Mouse (Mus musculus): ENCODE measurements at regions not wholly inside any gene's neighbourhood (a gene's known extent, or its start where the extent isn't known, plus 50 kb on each side); places are given as distances from the start of the nearest gene placed in this dataset.
"Not testable (repeated sequence)": the region's sequence is repeated elsewhere in the genome, so short reads cannot be mapped to it uniquely, and the experiment has no call there.

DNA sequence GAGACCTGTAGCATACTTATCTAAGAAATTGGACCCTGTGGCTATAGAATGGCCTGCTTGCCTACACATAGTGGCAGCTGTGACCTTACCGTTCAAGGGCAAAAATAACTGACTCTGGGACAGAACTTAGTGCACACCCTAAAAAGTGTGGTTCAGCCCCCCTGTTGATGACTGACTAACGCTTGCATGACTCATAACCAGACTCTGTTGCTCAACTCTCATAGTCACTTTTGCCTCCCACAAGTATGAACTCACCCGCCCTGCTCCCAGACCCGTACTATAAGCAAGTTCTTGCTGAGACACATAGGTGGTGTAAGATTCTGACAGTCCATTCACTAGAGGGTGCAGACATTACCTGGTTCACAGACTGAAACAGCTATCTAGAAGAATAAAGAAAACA, 424.3 kb upstream of the Cntn5 start:
- Histone ChIP-seq H3K36me3 (ENCODE audit: control insufficient read depth, insufficient read depth, low read length) (no peaks in the 10 kb centered on the region), H3K4me3 (no peak overlapping the region), H3K27me3 (ENCODE audit: control insufficient read depth, insufficient read depth, low read length) (no peaks in the 10 kb centered on the region), H3K27ac (no peak overlapping the region), H3K79me2 (replicated peaks; ENCODE audit: control insufficient read depth, insufficient read depth, low read length) (no peaks in the 10 kb centered on the region), H3K9ac (ENCODE audit: low read depth, low read length) (no peak overlapping the region), H3K4me1 (ENCODE audit: control insufficient read depth, insufficient read depth, low read length) (no peaks in the 10 kb centered on the region)
- 72% methylated on average over 4 of the region's 4 CpGs for WGBS
- TF ChIP-seq CTCF (IDR thresholded peaks at IDR 0.05): no peak
- TF ChIP-seq EP300 (IDR thresholded peaks at IDR 0.05; ENCODE audit: insufficient read depth, low read depth, low read length): no peak
- no peak for TF ChIP-seq POLR2A (IDR thresholded peaks at IDR 0.05; ENCODE audit: insufficient read depth, low read depth, low read length)
- intact Hi-C loops (cut with DNase I): no loop called here
- DNase-seq: no peak

DNA sequence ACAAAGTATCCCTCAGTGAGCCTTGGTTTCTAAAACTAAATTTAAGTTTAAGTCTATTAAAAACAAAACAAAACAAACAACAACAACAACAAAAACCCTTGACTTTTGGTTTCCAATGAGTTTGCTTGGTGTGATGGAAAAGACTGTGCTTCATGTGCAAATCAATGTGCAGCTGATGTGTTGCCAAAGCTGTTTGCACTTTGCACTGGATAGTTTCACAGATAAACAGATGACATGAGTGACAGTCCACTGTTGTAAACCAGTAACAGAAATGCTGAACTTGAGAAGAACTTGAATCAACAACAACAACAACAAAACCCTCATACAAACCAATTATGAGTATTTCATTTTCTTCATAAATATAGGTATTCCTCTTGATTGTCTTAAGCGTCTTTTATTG, 412.6 kb upstream of the Cntn5 start:
- DNase-seq: no peak
- H3K9ac ChIP-seq (ENCODE audit: low read depth, low read length): no peak overlapping the region
- no peak overlapping the region for H3K4me3 ChIP-seq
- no peak for TF ChIP-seq POLR2A (IDR thresholded peaks at IDR 0.05; ENCODE audit: insufficient read depth, low read depth, low read length)
- no peak for TF ChIP-seq EP300 (IDR thresholded peaks at IDR 0.05; ENCODE audit: insufficient read depth, low read depth, low read length)
- TF ChIP-seq CTCF (IDR thresholded peaks at IDR 0.05): no peak
- intact Hi-C loops (cut with DNase I): no loop called here
- no peaks in the 10 kb centered on the region for H3K27me3 ChIP-seq (ENCODE audit: control insufficient read depth, insufficient read depth, low read length)
- no peaks in the 10 kb centered on the region for H3K79me2 ChIP-seq (replicated peaks; ENCODE audit: control insufficient read depth, insufficient read depth, low read length)
- no peaks in the 10 kb centered on the region for H3K36me3 ChIP-seq (ENCODE audit: control insufficient read depth, insufficient read depth, low read length)
- no peak overlapping the region for H3K27ac ChIP-seq
- H3K4me1 ChIP-seq (ENCODE audit: control insufficient read depth, insufficient read depth, low read length): no peaks in the 10 kb centered on the region
- WGBS: 62% methylated on average over 1 of the region's 1 CpGs

DNA sequence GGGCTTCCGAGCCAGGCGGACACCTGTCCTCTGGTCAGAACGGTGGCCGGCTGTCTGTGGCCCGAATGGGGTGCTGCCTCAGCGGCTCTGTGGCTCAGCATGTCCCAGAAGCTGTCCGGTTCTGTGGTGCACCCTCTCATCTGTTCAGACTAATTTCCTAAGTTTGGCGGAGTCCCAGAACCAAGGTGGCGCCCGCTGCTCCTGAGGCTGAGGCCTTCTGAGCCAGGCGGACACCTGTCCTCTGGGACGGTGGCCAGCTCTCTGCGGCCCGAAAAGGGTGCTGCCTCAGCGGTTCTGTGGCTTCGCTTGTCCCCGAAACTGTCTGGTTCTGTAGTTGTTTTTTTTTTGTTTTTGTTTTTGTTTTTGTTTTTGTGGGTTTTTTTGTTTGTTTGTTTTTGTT, 392.5 kb upstream of the Cntn5 start:
- H3K4me1 ChIP-seq (ENCODE audit: control insufficient read depth, insufficient read depth, low read length); H3K36me3 ChIP-seq (ENCODE audit: control insufficient read depth, insufficient read depth, low read length); H3K4me3 ChIP-seq; H3K27me3 ChIP-seq (ENCODE audit: control insufficient read depth, insufficient read depth, low read length); H3K27ac ChIP-seq; intact Hi-C loops (cut with DNase I); DNase-seq; H3K9ac ChIP-seq (ENCODE audit: low read depth, low read length); H3K79me2 ChIP-seq (replicated peaks; ENCODE audit: control insufficient read depth, insufficient read depth, low read length): not testable (repeated sequence)
- WGBS: 87% methylated on average over 17 of the region's 17 CpGs

DNA sequence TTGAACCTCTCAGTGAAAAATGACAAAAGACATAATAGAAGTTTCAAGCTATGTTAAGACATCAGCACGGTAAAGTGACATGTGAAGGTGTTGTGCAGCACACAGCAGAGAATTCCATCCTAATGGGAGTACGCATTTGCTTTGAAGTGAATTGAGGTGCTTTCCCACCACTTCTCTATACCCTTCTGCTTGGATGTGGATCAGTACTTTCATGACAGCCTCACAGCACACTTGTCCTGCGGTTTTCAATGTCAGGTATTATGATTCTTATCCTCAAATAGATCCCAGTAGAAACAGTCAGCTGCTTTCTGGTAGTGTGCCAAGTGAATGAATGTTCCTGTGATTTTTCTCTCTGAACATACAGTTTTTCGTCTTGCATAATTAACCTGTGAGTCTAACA, 380.6 kb upstream of the Cntn5 start:
- H3K4me3 ChIP-seq: no peak overlapping the region
- H3K27ac ChIP-seq: no peak overlapping the region
- no peak for DNase-seq
- H3K27me3 ChIP-seq (ENCODE audit: control insufficient read depth, insufficient read depth, low read length): no peaks in the 10 kb centered on the region
- TF ChIP-seq EP300 (IDR thresholded peaks at IDR 0.05; ENCODE audit: insufficient read depth, low read depth, low read length): no peak
- TF ChIP-seq CTCF (IDR thresholded peaks at IDR 0.05): no peak
- TF ChIP-seq POLR2A (IDR thresholded peaks at IDR 0.05; ENCODE audit: insufficient read depth, low read depth, low read length): no peak
- H3K9ac ChIP-seq (ENCODE audit: low read depth, low read length): no peak overlapping the region
- 61% methylated on average over 4 of the region's 4 CpGs for WGBS
- no peaks in the 10 kb centered on the region for H3K79me2 ChIP-seq (replicated peaks; ENCODE audit: control insufficient read depth, insufficient read depth, low read length)
- H3K4me1 ChIP-seq (ENCODE audit: control insufficient read depth, insufficient read depth, low read length): no peaks in the 10 kb centered on the region
- intact Hi-C loops (cut with DNase I): no loop called here
- H3K36me3 ChIP-seq (ENCODE audit: control insufficient read depth, insufficient read depth, low read length): no peaks in the 10 kb centered on the region

DNA sequence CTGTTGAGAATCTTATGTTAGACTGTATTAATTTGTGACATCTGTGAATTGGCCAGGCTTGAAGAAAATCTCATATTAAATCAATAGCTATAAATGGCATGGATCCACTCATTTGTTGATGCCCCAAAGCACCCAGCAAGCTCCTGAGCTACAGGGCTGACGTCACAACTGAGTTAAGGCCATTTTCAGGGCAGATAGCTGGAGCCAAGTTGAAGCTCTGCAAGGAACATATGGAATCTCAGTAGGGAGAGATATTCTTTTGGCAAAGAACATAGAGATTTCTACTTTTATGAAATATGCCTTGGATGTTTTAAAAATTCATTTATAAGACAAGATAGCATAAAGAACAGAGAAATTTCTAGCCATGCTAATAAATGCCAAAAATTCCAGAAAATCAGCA, 380.0 kb upstream of the Cntn5 start:
- intact Hi-C loops (cut with DNase I): no loop called here
- no peak overlapping the region for H3K27ac ChIP-seq
- H3K4me1 ChIP-seq (ENCODE audit: control insufficient read depth, insufficient read depth, low read length): no peaks in the 10 kb centered on the region
- H3K36me3 ChIP-seq (ENCODE audit: control insufficient read depth, insufficient read depth, low read length): no peaks in the 10 kb centered on the region
- H3K27me3 ChIP-seq (ENCODE audit: control insufficient read depth, insufficient read depth, low read length): no peaks in the 10 kb centered on the region
- H3K79me2 ChIP-seq (replicated peaks; ENCODE audit: control insufficient read depth, insufficient read depth, low read length): no peaks in the 10 kb centered on the region
- H3K4me3 ChIP-seq: no peak overlapping the region
- WGBS: 58% methylated on average over 1 of the region's 1 CpGs
- no peak for DNase-seq
- TF ChIP-seq CTCF (IDR thresholded peaks at IDR 0.05): no peak
- TF ChIP-seq EP300 (IDR thresholded peaks at IDR 0.05; ENCODE audit: insufficient read depth, low read depth, low read length): no peak
- TF ChIP-seq POLR2A (IDR thresholded peaks at IDR 0.05; ENCODE audit: insufficient read depth, low read depth, low read length): no peak
- H3K9ac ChIP-seq (ENCODE audit: low read depth, low read length): no peak overlapping the region

DNA sequence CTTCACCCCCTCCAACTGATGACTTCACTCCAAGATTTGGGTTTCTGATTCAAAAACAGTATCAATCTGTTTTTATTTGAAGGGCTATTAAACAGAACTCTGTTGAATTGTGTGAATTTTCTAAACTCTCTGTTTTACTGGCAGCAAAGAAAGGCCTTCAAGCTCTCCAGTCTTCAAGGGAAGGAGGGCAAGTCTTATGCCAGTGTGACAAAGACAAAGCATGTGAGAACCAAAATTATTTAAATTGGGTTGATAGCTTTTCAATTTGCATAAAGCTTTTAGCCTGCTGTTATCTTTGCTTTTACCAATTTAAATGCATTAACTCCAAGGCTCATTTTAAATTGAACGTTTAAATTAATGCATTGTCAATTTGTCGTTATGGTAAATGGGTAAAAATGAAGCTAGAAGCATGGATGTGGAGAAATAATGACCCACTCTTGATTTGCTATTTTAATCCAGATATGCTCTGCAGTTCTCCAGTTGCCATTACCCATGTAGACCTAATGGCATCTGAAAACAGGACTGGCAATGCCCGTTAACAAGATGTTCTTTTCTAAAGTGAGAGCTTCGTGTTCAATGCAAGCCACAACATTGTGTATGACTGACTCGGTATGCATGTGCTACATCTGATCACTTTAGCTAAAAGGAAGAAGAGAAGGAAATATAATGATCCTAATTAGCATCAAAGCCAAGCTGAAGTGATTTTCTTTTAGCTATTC, 375.0 kb upstream of the Cntn5 start:
- no peak for DNase-seq
- H3K4me3 ChIP-seq: no peak overlapping the region
- H3K27me3 ChIP-seq (ENCODE audit: control insufficient read depth, insufficient read depth, low read length): no peaks in the 10 kb centered on the region
- no peaks in the 10 kb centered on the region for H3K4me1 ChIP-seq (ENCODE audit: control insufficient read depth, insufficient read depth, low read length)
- intact Hi-C loops (cut with DNase I): no loop called here
- H3K36me3 ChIP-seq (ENCODE audit: control insufficient read depth, insufficient read depth, low read length): no peaks in the 10 kb centered on the region
- WGBS: 80% methylated on average over 5 of the region's 5 CpGs
- no peaks in the 10 kb centered on the region for H3K79me2 ChIP-seq (replicated peaks; ENCODE audit: control insufficient read depth, insufficient read depth, low read length)
- TF ChIP-seq CTCF (IDR thresholded peaks at IDR 0.05) (no peak), EP300 (IDR thresholded peaks at IDR 0.05; ENCODE audit: insufficient read depth, low read depth, low read length) (no peak), POLR2A (IDR thresholded peaks at IDR 0.05; ENCODE audit: insufficient read depth, low read depth, low read length) (no peak)
- H3K27ac ChIP-seq: no peak overlapping the region
- H3K9ac ChIP-seq (ENCODE audit: low read depth, low read length): no peak overlapping the region
